10 mouse cellular contexts compared by ENCODE assay signal in the genomic region with DNA sequence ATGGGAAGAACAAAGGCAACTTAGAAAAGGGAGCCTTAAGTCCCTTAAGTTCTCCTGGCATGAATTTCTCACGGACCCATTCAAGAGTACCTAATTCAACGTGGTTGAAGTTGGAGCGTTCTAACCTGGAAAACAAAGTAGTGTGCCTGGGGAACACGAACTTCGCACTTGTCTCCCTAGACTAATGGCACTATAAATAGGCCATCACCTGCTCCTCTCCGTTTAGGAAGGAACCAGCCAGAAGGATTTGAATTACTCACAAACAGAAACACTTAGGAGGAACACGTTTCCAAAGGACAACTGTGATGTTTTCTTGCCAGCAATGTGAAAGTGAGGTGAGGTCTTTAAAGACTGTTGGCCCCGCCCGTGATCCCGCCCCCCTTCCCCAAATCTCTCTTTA. TPM values are rescaled to one million over a fixed set of nuclear protein-coding genes. Genes with fewer than 3 reads are reported as not detected.
DNase-seq lines count a peak whose midpoint lies in the region; ATAC-seq and TF ChIP-seq lines count a peak whose summit lies in the region.
"Had no signal": no experiment of that assay in that cellular context is flagged by ENCODE, and none has a peak within 500 bp of the region (broad histone marks: within the 10 kb centered on the region; RNA-seq: fewer than 3 reads in every experiment).

No protein-coding gene starts in this region.

- peaks cover 29% of the 10 kb centered on the region for H3K27me3 ChIP-seq in liver, postnatal 0 days (ENCODE audit: insufficient read depth, low read length)
- peaks cover 7% of the 10 kb centered on the region; the same call in 1 of the 2 replicates for H3K27me3 ChIP-seq in forebrain, embryonic 14.5 days (replicated peaks; ENCODE audit: control insufficient read depth, insufficient read depth, low read length)
- peaks cover 11% of the 10 kb centered on the region for H3K27me3 ChIP-seq in limb, embryonic 11.5 days (ENCODE audit: control insufficient read depth, insufficient read depth, low read length)
- H3K27me3 ChIP-seq in stomach, embryonic 14.5 days (ENCODE audit: control insufficient read depth, insufficient read depth, low read length) = no peaks in the 10 kb centered on the region

- no peaks in the 10 kb centered on the region for H3K9me3 ChIP-seq in liver, postnatal 0 days (ENCODE audit: low read length)
- no peaks in the 10 kb centered on the region for H3K9me3 ChIP-seq in forebrain, embryonic 14.5 days (replicated peaks; ENCODE audit: control insufficient read depth, low read length)
- 0 out of 2 replicates have a peak, but pooled peaks cover 2% of the 10 kb centered on the region for H3K9me3 ChIP-seq in limb, embryonic 11.5 days (ENCODE audit: control insufficient read depth, low read length)
- no peaks in the 10 kb centered on the region for H3K9me3 ChIP-seq in stomach, embryonic 14.5 days (ENCODE audit: control insufficient read depth, low read depth, low read length)

- no peak for DNase-seq in liver, postnatal 0 days
- no peak for DNase-seq in liver
- peak; percentile 10 for DNase-seq in forebrain, embryonic 14.5 days (ENCODE audit: low spot score)
- no peak for DNase-seq in limb, embryonic 11.5 days (ENCODE audit: low spot score)
- DNase-seq in frontal cortex, postnatal 36 days (ENCODE audit: low spot score in 2 of 2) = no peak
- DNase-seq in adrenal gland, postnatal 25 days = no peak
- DNase-seq: kidney, postnatal 36 days; thymus, adult 2 months had no signal

- TF ChIP-seq CTCF in liver, postnatal 0 days (IDR thresholded peaks at IDR 0.05; ENCODE audit: low read depth) = no peak

- WGBS in liver, postnatal 0 days (ENCODE audit: insufficient replicate concordance) = 19% methylated on average over 10 of the region's 10 CpGs
- 32% methylated on average over 10 of the region's 10 CpGs for WGBS in forebrain, embryonic 14.5 days
- WGBS in limb, embryonic 11.5 days = 15% methylated on average over 10 of the region's 10 CpGs
- 19% methylated on average over 10 of the region's 10 CpGs for WGBS in stomach, embryonic 14.5 days

- 0 out of 2 replicates have a peak overlapping the region, but pooled peaks have one; percentile 68 for H3K4me2 ChIP-seq in liver, postnatal 0 days (ENCODE audit: low read depth, low read length)
- peak overlapping the region; percentile 95 for H3K4me2 ChIP-seq in forebrain, embryonic 14.5 days (ENCODE audit: low read length)
- H3K4me2 ChIP-seq in limb, embryonic 11.5 days (ENCODE audit: low read depth, severe bottlenecking) = peak overlapping the region; percentile 93; the same call in 1 of the 2 replicates
- peak overlapping the region; percentile 92 for H3K4me2 ChIP-seq in stomach, embryonic 14.5 days (replicated peaks; ENCODE audit: low read depth, low read length)

- H3K9ac ChIP-seq in liver, postnatal 0 days (replicated peaks) = no peak overlapping the region
- no peak overlapping the region for H3K9ac ChIP-seq in forebrain, embryonic 14.5 days (ENCODE audit: low read length)
- H3K9ac ChIP-seq in limb, embryonic 11.5 days (ENCODE audit: low read length) = no peak overlapping the region
- no peak overlapping the region for H3K9ac ChIP-seq in stomach, embryonic 14.5 days (replicated peaks; ENCODE audit: low read depth, low read length)

- H3K36me3 ChIP-seq in liver, postnatal 0 days (replicated peaks; ENCODE audit: insufficient read depth, low read length) = no peaks in the 10 kb centered on the region
- no peaks in the 10 kb centered on the region for H3K36me3 ChIP-seq in forebrain, embryonic 14.5 days (ENCODE audit: control insufficient read depth, insufficient read depth, low read length)
- H3K36me3 ChIP-seq in limb, embryonic 11.5 days (ENCODE audit: control insufficient read depth, insufficient read depth, low read length) = no peaks in the 10 kb centered on the region
- H3K36me3 ChIP-seq in stomach, embryonic 14.5 days (ENCODE audit: control insufficient read depth, insufficient read depth, low read length) = no peaks in the 10 kb centered on the region

- TF ChIP-seq EP300 in liver, postnatal 0 days (IDR thresholded peaks at IDR 0.05; ENCODE audit: low read depth) = no peak

- H3K4me3 ChIP-seq in liver, postnatal 0 days (ENCODE audit: low read depth, low read length) = no peak overlapping the region
- H3K4me3 ChIP-seq in forebrain, embryonic 14.5 days (ENCODE audit: low read depth, low read length) = no peak overlapping the region; the same call in 1 of the 2 replicates
- H3K4me3 ChIP-seq in limb, embryonic 11.5 days (ENCODE audit: low read depth, low read length) = no peak overlapping the region
- H3K4me3 ChIP-seq in stomach, embryonic 14.5 days (ENCODE audit: low read depth, low read length) = peak overlapping the region; percentile 61

- ATAC-seq in liver, postnatal 0 days = no peak
- no peak for ATAC-seq in forebrain, embryonic 14.5 days
- ATAC-seq in limb, embryonic 11.5 days (ENCODE audit: insufficient number of reproducible peaks, low FRiP score, low TSS enrichment, low read depth) = no peak
- ATAC-seq in stomach, embryonic 14.5 days (ENCODE audit: insufficient number of reproducible peaks, insufficient read depth, low FRiP score, low read depth) = no peak

- H3K27ac ChIP-seq in liver, postnatal 0 days (ENCODE audit: low read depth) = no peak overlapping the region
- no peak overlapping the region for H3K27ac ChIP-seq in forebrain, embryonic 14.5 days (ENCODE audit: low read depth, low read length)
- no peak overlapping the region for H3K27ac ChIP-seq in limb, embryonic 11.5 days (replicated peaks; ENCODE audit: low read depth, low read length)
- no peak overlapping the region for H3K27ac ChIP-seq in stomach, embryonic 14.5 days (ENCODE audit: low read length)

- no peaks in the 10 kb centered on the region; the same call in 1 of the 2 replicates for H3K4me1 ChIP-seq in liver, postnatal 0 days (ENCODE audit: insufficient read depth)
- peaks cover 11% of the 10 kb centered on the region; the same call in 1 of the 2 replicates for H3K4me1 ChIP-seq in forebrain, embryonic 14.5 days (ENCODE audit: control insufficient read depth, insufficient read depth, low read length)
- H3K4me1 ChIP-seq in limb, embryonic 11.5 days (ENCODE audit: control insufficient read depth, insufficient read depth, low read length) = no peaks in the 10 kb centered on the region
- peaks cover 11% of the 10 kb centered on the region; the same call in 1 of the 2 replicates for H3K4me1 ChIP-seq in stomach, embryonic 14.5 days (ENCODE audit: control insufficient read depth, insufficient read depth, low read length)

RNA-seq across cellular contexts. Expression of a gene that starts 2.0 kb away (rescaled TPM):
- polyA plus RNA-seq in liver, postnatal 0 days (2015; fragmentation: Nextera tagmentation; extraction: Ambion mirVana) = 0.31 and 0.44 TPM in 2 replicates
- polyA plus RNA-seq in forebrain, embryonic 14.5 days (2014; fragmentation: Nextera tagmentation; extraction: Ambion mirVana) = 3.1 and 3.2 TPM in 2 replicates
- 3.1 and 3.9 TPM in 2 replicates for polyA plus RNA-seq in limb, embryonic 11.5 days (2014; fragmentation: Nextera tagmentation; extraction: Ambion mirVana)
- 4.7 and 5.0 TPM in 2 replicates for polyA plus RNA-seq in stomach, embryonic 14.5 days (2014; fragmentation: Nextera tagmentation; extraction: Ambion mirVana)
- 0.48 and 0.52 TPM in 2 replicates for total RNA-seq in adrenal gland, postnatal 25 days (2021)
- total RNA-seq: MEL had no signal
